Mouse (Mus musculus): Measurements from ENCODE around the gene Pcolce.
A peak's percentile ranks its signal among the peaks of the same experiment; 100 is the strongest.

Pcolce gene

GRCm38 (mm10) chr5:137595921-137596320, 17.7 kb downstream of the Pcolce start:
- no peak for DNase-seq (ENCODE audit: low read depth)

- peak; percentile 61 for DNase-seq (ENCODE audit: low read depth)
Measured at GRCm38 (mm10) chr5:137590507-137590906, 23.1 kb downstream of the Pcolce start.

GRCm38 (mm10) chr5:137584976-137585375, 28.6 kb downstream of the Pcolce start:
- DNase-seq (ENCODE audit: low read depth): peak; percentile 74

- no peak for DNase-seq (ENCODE audit: low read depth)
Measured at GRCm38 (mm10) chr5:137583670-137584169, 29.9 kb downstream of the Pcolce start.

- no peak for DNase-seq (ENCODE audit: low read depth)
Measured at GRCm38 (mm10) chr5:137582702-137583101, 30.9 kb downstream of the Pcolce start.

GRCm38 (mm10) chr5:137580246-137580645, 33.3 kb downstream of the Pcolce start:
- no peak for DNase-seq (ENCODE audit: low read depth)

GRCm38 (mm10) chr5:137574470-137574901, 39.1 kb downstream of the Pcolce start:
- DNase-seq (ENCODE audit: low read depth): no peak

GRCm38 (mm10) chr5:137570691-137571586, 42.6 kb downstream of the Pcolce start:
- peak; percentile 97 for DNase-seq (ENCODE audit: low read depth)

GRCm38 (mm10) chr5:137570181-137570580, 43.4 kb downstream of the Pcolce start:
- peak; percentile 89 for DNase-seq (ENCODE audit: low read depth)

GRCm38 (mm10) chr5:137569665-137570064, 43.9 kb downstream of the Pcolce start, which contains the start of gene Tfr2:
TSS of gene Tfr2 (plus strand) at chr5:137569840.
- peak; percentile 92 for DNase-seq (ENCODE audit: low read depth)

GRCm38 (mm10) chr5:137569031-137569430, 44.6 kb downstream of the Pcolce start:
- no peak for DNase-seq (ENCODE audit: low read depth)

GRCm38 (mm10) chr5:137568223-137568798, 45.3 kb downstream of the Pcolce start:
- no peak for DNase-seq (ENCODE audit: low read depth)

- DNase-seq (ENCODE audit: low read depth): no peak
Measured at GRCm38 (mm10) chr5:137566416-137566815, 47.2 kb downstream of the Pcolce start.

- no peak for DNase-seq (ENCODE audit: low read depth)
Measured at GRCm38 (mm10) chr5:137565744-137566143, 47.8 kb downstream of the Pcolce start.

- no peak for DNase-seq (ENCODE audit: low read depth)
Measured at GRCm38 (mm10) chr5:137562965-137563364, 50.6 kb downstream of the Pcolce start.

- DNase-seq (ENCODE audit: low read depth): no peak
Measured at GRCm38 (mm10) chr5:137561556-137561955, 52.0 kb downstream of the Pcolce start.
